Mouse (Mus musculus) mouse embryonic stem cell (cell line): ENCODE measurements around the gene Necab3.

Source experiments
- in situ Hi-C, 2 experiments: fragments of 300-500 bp; cut with MboI; formaldehyde crosslinking; loops; 1 replicate in 1 of 2; 3 replicates in 1 of 2; pipeline ENCODE4 v1.14.3; 2019 to 2020; ENCODE audit warnings: low sequenced_read_pairs in 2 of 2, low pct_unique_long_range_greater_than_20kb in 1 of 2, mixed read lengths in 1 of 2; ENCODE audit not compliant: unreplicated experiment in 1 of 2

The Necab3 gene

GRCm38 (mm10) chr2:154510141-154510540, 48.5 kb downstream of the Necab3 start:
- in situ Hi-C loops, result no loop called here

DNA sequence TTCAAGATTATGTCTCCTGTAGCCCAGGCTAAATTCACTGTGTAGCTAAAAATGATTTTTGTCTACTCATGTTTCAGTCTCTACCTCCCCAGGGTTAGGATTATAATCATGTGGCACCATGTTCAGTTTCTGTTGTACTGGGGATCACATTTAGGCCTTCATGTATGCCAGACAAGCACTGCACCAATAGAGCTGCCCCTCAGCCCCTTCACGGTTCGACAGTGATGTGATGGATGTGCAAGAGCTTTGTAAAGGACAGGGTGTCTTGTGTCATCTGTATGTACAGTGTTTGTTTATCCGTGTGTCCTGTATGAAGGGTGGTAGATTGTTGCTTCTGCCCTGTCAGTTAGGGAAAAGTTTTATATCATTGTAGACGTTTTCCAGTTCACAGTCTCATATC, 50.2 kb downstream of the Necab3 start:
- in situ Hi-C loops, result no loop called here

DNA sequence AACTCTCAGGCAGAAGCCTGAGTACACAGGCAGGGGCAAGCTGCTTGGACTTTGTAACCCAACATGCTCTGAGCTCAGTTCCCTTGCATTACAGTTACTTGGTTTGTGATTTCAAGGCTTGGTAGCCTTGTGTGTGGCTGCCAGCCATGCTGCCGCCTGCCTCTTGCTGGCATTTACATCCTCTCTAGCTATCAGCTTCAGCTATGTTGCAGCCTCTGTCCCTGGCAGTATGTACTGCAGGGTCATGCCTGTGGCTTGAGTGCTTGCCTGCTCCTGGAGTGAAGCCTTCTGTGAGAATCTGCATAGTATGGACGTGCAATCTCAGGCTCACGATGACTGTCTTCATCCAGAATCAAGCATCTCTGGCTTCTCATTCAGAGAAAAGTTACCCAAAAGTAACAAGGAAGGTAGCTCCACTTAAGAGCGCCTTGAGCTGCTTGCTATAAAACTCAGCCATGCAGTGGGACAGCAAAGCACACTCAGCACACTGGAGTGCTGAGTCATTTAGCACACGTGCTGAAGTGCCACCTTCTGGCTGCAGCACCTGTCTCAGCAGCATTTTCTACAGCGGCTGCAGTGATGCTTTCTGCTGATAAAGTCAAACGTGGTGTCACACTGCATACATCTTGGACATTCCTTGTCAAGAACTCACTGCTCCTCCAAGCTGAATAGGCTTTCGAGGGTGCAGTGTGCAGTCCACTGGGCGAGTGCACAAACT, 51.0 kb downstream of the Necab3 start:
- in situ Hi-C loops, result no loop called here

DNA sequence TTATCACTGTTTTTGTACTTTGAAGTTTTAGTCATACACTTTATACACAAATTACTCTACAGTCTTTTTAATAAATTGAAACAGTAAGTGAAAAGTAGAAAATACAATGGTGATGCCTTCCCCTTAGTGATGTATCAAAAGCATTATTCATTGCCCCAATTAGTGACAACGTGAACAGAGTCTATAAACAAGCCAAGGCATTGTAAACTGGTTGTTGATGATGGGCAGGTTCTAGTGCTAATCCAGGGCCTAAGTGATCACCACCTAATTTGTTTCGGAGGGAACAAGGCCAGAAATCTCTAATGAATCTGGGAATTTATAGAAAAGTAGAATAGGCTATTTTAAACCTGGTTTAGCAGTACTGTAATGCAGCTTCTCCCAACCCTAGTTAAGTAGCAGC, 51.6 kb downstream of the Necab3 start:
- in situ Hi-C loops, result no loop called here

GRCm38 (mm10) chr2:154500758-154501157, 57.9 kb downstream of the Necab3 start:
- in situ Hi-C loops, result no loop called here

DNA sequence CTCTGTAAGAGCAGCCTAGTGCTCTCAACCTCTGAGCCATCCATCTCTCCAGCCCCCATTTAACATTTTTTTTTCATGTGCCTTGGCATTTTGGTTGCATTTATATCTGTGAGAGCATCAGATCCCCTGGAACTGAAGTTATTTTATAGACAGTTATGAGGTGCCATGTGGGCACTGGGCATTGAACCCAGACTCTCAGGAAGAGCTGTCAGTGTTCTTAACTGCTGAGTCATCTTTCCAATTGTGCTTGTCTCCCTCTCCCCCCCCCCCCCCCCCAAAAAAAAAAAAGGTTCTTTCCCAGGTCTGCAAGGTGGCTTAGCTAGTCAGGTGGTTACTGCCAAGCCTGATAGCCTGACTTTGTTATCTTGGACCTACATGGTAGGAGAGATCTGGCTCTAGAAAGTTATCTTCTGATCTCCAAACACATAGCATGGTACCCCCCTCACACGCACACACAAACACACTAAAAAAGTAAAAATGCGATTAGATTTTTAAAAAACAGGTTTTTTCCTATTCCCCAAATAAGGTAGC, 58.9 kb downstream of the Necab3 start:
- in situ Hi-C loops, result no loop called here

- in situ Hi-C loops, result no loop called here
Measured at GRCm38 (mm10) chr2:154498571-154498970, 60.1 kb downstream of the Necab3 start.

GRCm38 (mm10) chr2:154495021-154495420, 63.7 kb downstream of the Necab3 start:
- in situ Hi-C loops, result no loop called here
